Mouse (Mus musculus) ZHBTc4 (cell line): ENCODE results near the gene Ppm1n.

Source experiments
- DNase-seq: peaks from one replicate; pipeline ENCODE4 v3.0.0-alpha.2; 2011; ENCODE audit warnings: low read depth, low spot score

The Ppm1n gene

DNA sequence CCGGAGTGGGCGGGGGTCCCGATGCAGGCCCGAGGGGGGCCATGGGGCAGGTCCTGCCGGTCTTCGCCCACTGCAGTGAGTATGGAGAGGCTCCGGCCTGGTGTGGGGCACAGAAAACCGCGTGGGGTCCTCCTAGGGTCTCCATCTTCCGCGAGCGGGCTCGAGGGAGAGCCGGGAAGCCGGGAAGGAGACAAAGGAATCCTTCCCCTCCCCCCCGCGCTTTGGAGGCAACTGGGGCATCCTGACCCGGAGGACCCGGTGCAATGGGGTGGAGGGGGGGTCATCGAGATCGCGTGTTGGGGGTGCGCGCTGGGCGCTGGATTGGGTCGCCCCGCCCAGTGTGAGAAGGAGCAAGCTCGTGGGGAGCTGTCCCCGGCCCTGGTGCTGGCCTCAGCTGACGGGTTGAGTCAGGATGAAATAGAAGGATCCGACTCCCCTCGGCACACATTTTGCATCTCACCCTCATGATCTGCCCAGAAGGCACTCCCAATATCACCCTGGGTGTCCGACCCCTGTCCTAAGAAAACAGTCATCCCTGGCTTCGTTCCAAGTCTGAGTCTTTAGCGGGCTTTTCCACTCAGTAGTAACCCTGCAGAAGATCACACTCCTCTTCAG lies 3.0 kb upstream of the Ppm1n start:
- peak; percentile 71 for DNase-seq

DNA sequence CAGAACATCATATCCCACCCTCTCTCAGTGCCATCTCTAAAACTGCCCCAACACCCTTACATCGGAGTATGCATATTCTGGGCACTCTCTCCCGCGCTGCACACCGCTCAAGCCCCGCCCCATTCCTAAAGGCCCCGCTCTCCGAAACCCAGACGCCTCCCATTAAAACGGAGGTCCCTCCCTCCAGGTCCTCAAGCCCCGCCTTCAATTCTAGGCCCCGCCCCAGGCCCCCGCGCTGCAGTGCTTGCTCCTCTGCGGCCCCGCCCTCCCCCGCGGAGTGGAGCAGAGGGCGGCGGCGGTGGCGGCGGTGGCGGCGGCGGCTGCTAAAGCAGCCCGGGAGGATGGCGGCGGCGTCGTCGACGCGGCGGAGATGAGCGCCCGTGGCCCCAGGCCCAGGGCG lies 2.5 kb upstream of the Ppm1n start, which contains the start of gene Rtn2:
TSS of gene Rtn2 (plus strand) at position 240 of the 400 bp plus-strand sequence.
- DNase-seq, result peak; percentile 95

GRCm38 (mm10) chr7:19281680-19282304 lies 1.9 kb upstream of the Ppm1n start:
- DNase-seq, result peak; percentile 79

DNA sequence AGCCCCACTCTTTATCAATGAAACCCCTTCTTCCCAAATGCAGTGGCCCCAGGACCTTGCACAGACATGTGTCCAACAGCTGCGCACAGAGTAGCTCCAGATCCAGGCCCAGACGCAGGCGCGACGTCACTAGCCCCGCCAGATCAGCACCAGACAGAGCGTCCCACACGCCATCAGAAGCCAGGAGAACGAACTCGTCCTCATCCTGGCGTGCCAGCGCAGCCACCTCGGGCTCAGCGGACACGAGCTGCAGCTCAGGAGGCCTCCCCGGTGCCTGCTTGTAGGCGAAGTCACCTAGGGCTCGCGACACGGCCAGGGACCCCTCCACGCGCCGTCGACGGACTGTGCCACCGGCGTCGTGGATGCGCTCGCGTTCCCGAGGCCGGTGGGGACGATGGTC lies 812 bp downstream of the Ppm1n start:
- peak; percentile 70 for DNase-seq

GRCm38 (mm10) chr7:19276253-19276652 lies 3.6 kb downstream of the Ppm1n start:
- peak; percentile 64 for DNase-seq

- DNase-seq, result peak; percentile 94
Measured at GRCm38 (mm10) chr7:19272173-19272764, 7.6 kb downstream of the Ppm1n start.

GRCm38 (mm10) chr7:19271238-19272172 lies 8.4 kb downstream of the Ppm1n start, which contains the start of gene Vasp:
Gene Vasp (minus strand): TSS chr7:19271817.
- peak; percentile 92 for DNase-seq

- no peak for DNase-seq
Measured at GRCm38 (mm10) chr7:19270509-19271237, 9.2 kb downstream of the Ppm1n start.

DNA sequence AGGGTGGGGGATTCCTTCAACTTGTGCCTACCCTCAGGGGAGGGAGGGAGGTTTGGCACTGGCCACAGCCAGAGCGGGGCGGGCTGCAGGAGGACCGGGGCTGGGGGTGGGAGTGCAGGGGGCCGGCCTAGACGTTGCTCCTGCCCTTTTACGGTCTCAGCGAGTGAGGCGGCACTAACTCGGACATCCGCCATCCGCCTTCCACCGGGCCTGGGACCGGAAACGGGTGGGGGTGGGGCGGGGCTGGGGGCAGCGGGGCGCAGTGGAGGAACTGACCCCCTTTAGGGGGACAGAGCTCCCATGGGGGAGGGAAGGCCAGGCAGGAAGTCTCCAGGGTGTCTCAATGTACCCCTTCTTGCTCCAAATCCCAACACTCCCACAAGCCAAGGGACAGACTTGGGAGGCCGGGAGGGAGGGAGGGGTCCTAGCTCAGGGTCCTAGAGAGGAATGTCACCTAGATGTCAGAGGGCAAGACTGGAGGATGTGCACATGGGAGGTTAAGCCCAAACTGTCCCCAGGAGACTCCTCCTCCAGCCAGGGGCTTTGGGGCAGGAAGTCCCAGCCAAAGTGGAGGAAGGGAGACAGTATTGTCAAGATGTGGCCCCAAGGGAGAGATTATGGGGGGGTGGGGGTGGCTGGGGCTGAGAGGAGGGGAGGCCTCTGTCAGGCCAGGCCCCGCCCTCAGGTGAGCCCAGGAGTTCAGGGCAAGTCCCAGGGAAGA lies 10.0 kb downstream of the Ppm1n start:
- peak; percentile 75 for DNase-seq

DNA sequence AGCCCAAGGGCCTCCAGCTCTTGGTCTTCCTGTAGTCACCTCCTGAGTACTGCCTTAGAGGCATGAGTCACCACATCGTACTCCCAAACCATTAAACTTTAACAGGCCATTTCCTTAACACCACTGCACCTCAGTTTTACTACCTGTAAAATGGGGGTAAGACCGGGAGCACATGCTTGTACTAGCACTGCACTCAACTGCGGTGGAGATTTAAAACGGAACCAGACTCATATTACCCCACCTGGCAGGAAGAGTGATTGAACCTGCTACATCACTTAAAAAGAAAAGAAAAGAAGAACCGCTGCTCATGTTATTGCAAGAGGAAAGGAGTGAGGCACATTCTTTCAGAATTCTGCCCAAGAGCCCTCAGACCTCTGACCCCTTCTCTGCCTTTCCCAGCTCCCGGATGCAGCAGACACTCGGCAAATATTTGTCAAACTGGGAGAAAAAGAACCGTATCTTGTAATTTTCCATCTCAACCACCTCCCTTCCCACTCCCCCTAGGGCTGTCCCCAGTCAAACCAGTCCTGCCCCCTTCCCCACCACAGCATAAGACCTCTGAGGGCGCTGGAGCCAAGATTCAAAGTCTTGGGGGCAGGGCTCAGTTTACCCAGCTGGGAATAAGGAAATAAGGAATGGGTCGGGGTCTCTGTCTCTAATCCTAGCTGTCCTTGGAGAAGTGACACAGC lies 10.7 kb downstream of the Ppm1n start:
- DNase-seq, result no peak

GRCm38 (mm10) chr7:19267051-19267450 lies 12.8 kb downstream of the Ppm1n start:
- DNase-seq, result peak; percentile 76

DNA sequence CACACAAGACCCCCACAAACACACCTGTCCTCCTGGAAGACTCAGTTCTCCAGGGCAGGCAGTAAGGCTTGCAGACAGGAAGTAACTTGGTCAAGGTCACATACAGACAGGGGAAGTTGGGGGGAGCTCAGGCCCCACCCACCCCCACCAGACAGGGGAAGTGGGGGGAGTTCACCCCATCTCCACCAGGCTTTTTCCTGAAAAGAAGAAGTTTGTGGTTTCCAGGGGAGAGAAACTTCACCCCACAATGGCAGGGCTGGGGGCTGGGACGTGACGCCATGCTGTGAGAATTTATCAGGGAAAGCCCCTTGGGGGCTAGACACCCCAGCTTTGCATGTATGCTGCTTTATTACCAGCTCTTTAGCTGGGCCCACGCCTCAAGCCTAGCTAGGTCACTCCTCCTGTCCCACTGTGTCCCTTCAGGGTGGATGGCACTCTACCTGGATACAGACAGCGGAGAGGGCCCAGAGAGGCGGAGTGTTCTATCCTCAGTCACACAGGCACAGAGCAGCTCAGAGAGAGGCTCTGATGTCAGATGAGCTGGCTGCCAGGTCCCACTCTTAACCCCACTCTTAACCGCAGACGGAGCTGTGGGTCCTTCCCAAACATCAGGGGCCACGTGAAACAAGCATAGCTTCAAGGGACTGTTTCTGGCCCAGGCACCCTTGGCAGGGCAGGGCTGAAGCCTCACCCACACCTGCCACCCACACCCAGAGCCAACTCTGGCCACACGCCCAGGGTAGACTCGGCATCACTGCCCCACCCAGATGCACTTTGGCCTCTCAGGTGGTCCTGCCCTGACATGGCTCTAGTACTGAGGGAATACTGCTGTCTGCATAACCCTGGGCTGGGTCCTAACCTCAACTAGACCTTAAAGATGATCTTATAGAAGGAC lies 13.7 kb downstream of the Ppm1n start:
- no peak for DNase-seq

- DNase-seq, result no peak
Measured at GRCm38 (mm10) chr7:19265147-19265546, 14.7 kb downstream of the Ppm1n start.

- no peak for DNase-seq
Measured at GRCm38 (mm10) chr7:19258336-19258735, 21.5 kb downstream of the Ppm1n start.

- DNase-seq, result peak; percentile 98
Measured at GRCm38 (mm10) chr7:19257390-19258022, 22.4 kb downstream of the Ppm1n start.

GRCm38 (mm10) chr7:19256567-19256966 lies 23.3 kb downstream of the Ppm1n start:
- peak; percentile 64 for DNase-seq

- DNase-seq, result peak; percentile 50
Measured at GRCm38 (mm10) chr7:19255395-19255794, 24.5 kb downstream of the Ppm1n start.

- DNase-seq, result no peak
Measured at GRCm38 (mm10) chr7:19253437-19253836, 26.4 kb downstream of the Ppm1n start.
